Mouse (Mus musculus): Measurements from ENCODE around the gene Vmn1r1.
A peak's percentile ranks its signal among the peaks of the same experiment; 100 is the strongest.

DNA sequence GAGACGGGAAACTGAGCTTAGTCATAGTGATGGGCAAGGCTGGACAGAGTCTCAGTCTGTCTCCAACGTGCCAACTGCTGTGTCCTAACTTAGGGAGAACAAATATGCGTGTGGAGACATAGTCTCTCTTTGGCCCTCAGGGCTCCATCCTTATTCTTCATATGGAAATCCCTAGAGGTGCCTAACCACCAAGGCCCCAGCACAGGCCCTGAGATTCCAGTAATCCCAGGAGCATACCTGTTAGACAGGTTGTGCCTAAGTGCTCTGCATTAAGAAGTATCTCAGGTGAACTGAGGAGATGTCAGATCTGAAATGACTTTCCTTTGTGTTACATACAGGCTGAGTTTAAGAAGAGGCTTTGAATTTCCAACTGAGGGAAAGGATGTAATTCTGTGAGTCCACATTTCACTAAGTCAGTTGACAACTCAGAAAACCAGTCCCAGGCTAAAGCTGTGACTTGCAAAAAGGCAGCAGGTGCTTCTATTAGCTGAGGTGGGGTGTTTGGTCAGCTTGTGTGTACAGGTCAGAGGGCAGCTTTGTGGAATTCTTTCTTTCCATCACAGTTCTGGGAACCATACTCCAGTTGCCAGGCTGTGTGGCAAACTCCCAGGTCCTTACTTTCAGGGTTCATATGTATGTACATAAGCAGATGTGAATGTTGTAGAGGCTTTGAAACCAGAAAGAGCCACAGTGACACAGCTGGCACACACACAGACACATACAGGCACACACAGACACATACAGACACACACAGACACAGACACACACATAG lies 25.6 kb upstream of the Vmn1r1 start:
- TF ChIP-seq CTCF (IDR thresholded peaks at IDR 0.05; ENCODE audit: low read depth), result no peak
- 0 out of 2 replicates have a peak, but pooled peaks have one; percentile 9 for TF ChIP-seq EP300 (IDR thresholded peaks at IDR 0.05; ENCODE audit: low read depth)

Data from liver, postnatal 0 days (tissue).